Mouse (Mus musculus): ENCODE results near the gene Zbtb32. TPM values are rescaled to one million over a fixed set of nuclear protein-coding genes. Genes with fewer than 3 reads are reported as not detected.

Zbtb32 gene
- polyA plus RNA-seq, 1 experiment from 2014 or later, result 0.77 TPM

- Histone ChIP-seq H3K4me1 (ENCODE audit: insufficient read depth, low read length) (peaks cover 21% of the 10 kb centered on the region), H3K27me3 (ENCODE audit: insufficient read depth, low read length) (no peaks in the 10 kb centered on the region), H3K36me3 (ENCODE audit: insufficient read depth, low read length) (peaks cover 39% of the 10 kb centered on the region), H3K9me3 (ENCODE audit: low read length) (no peaks in the 10 kb centered on the region), H3K4me3 (ENCODE audit: low read length) (peak within 1 kb of the TSS; percentile 76), H3K4me2 (replicated peaks; ENCODE audit: low read depth, low read length) (peak within 1 kb of the TSS; percentile 95), H3K9ac (replicated peaks; ENCODE audit: low read length) (peak within 1 kb of the TSS; percentile 87), H3K27ac (ENCODE audit: low read length) (peak within 1 kb of the TSS; percentile 99)
- 1% methylated on average over 44 of the region's 44 CpGs for WGBS
- ATAC-seq (ENCODE audit: low FRiP score, low TSS enrichment), result peak; percentile 95
These were observed 46.3 kb downstream of the Zbtb32 start, which contains the start of the genes Hspb6 and Proser3 for GRCm38 (mm10) chr7:30552102-30553020. TSS of gene Hspb6 (plus strand) at chr7:30552178. TSS of gene Proser3 (minus strand) at chr7:30552299.

GRCm38 (mm10) chr7:30551445-30552101 lies 47.1 kb downstream of the Zbtb32 start:
- peak overlapping the region; percentile 76 for H3K4me3 ChIP-seq (ENCODE audit: low read length)
- H3K36me3 ChIP-seq (ENCODE audit: insufficient read depth, low read length), result peaks cover 37% of the 10 kb centered on the region
- peak; percentile 66 for ATAC-seq (ENCODE audit: low FRiP score, low TSS enrichment)
- no peaks in the 10 kb centered on the region for H3K9me3 ChIP-seq (ENCODE audit: low read length)
- H3K4me1 ChIP-seq (ENCODE audit: insufficient read depth, low read length), result peaks cover 21% of the 10 kb centered on the region
- no peaks in the 10 kb centered on the region for H3K27me3 ChIP-seq (ENCODE audit: insufficient read depth, low read length)
- peak overlapping the region; percentile 99 for H3K27ac ChIP-seq (ENCODE audit: low read length)
- 3% methylated on average over 10 of the region's 10 CpGs for WGBS
- H3K4me2 ChIP-seq (replicated peaks; ENCODE audit: low read depth, low read length), result peak overlapping the region; percentile 95
- H3K9ac ChIP-seq (replicated peaks; ENCODE audit: low read length), result peak overlapping the region; percentile 87

GRCm38 (mm10) chr7:30550603-30551002 lies 48.1 kb downstream of the Zbtb32 start:
- H3K9ac ChIP-seq (replicated peaks; ENCODE audit: low read length), result no peak overlapping the region
- H3K9me3 ChIP-seq (ENCODE audit: low read length), result no peaks in the 10 kb centered on the region
- 100% methylated on average over 1 of the region's 1 CpGs for WGBS
- H3K4me1 ChIP-seq (ENCODE audit: insufficient read depth, low read length), result peaks cover 21% of the 10 kb centered on the region
- no peak overlapping the region for H3K4me2 ChIP-seq (replicated peaks; ENCODE audit: low read depth, low read length)
- ATAC-seq (ENCODE audit: low FRiP score, low TSS enrichment), result no peak
- no peak overlapping the region for H3K4me3 ChIP-seq (ENCODE audit: low read length)
- no peak overlapping the region for H3K27ac ChIP-seq (ENCODE audit: low read length)
- H3K27me3 ChIP-seq (ENCODE audit: insufficient read depth, low read length), result no peaks in the 10 kb centered on the region
- peaks cover 37% of the 10 kb centered on the region for H3K36me3 ChIP-seq (ENCODE audit: insufficient read depth, low read length)

- H3K4me2 ChIP-seq (replicated peaks; ENCODE audit: low read depth, low read length), result no peak overlapping the region
- no peak overlapping the region for H3K9ac ChIP-seq (replicated peaks; ENCODE audit: low read length)
- H3K27ac ChIP-seq (ENCODE audit: low read length), result no peak overlapping the region
- WGBS, result 83% methylated on average over 2 of the region's 2 CpGs
- no peak overlapping the region for H3K4me3 ChIP-seq (ENCODE audit: low read length)
- H3K36me3 ChIP-seq (ENCODE audit: insufficient read depth, low read length), result peaks cover 32% of the 10 kb centered on the region
- peaks cover 21% of the 10 kb centered on the region for H3K4me1 ChIP-seq (ENCODE audit: insufficient read depth, low read length)
- ATAC-seq (ENCODE audit: low FRiP score, low TSS enrichment), result no peak
- no peaks in the 10 kb centered on the region for H3K9me3 ChIP-seq (ENCODE audit: low read length)
- H3K27me3 ChIP-seq (ENCODE audit: insufficient read depth, low read length), result no peaks in the 10 kb centered on the region
These were observed 48.8 kb downstream of the Zbtb32 start for GRCm38 (mm10) chr7:30549880-30550279.

- no peak overlapping the region for H3K27ac ChIP-seq (ENCODE audit: low read length)
- ATAC-seq (ENCODE audit: low FRiP score, low TSS enrichment), result no peak
- H3K9me3 ChIP-seq (ENCODE audit: low read length), result no peaks in the 10 kb centered on the region
- H3K4me2 ChIP-seq (replicated peaks; ENCODE audit: low read depth, low read length), result no peak overlapping the region
- no peaks in the 10 kb centered on the region for H3K27me3 ChIP-seq (ENCODE audit: insufficient read depth, low read length)
- WGBS, result 89% methylated on average over 2 of the region's 2 CpGs
- H3K9ac ChIP-seq (replicated peaks; ENCODE audit: low read length), result no peak overlapping the region
- peaks cover 42% of the 10 kb centered on the region for H3K36me3 ChIP-seq (ENCODE audit: insufficient read depth, low read length)
- no peaks in the 10 kb centered on the region for H3K4me1 ChIP-seq (ENCODE audit: insufficient read depth, low read length)
- H3K4me3 ChIP-seq (ENCODE audit: low read length), result no peak overlapping the region
These were observed 54.4 kb downstream of the Zbtb32 start for GRCm38 (mm10) chr7:30544327-30544726.

- Histone ChIP-seq H3K4me1 (ENCODE audit: insufficient read depth, low read length) (peaks cover 3% of the 10 kb centered on the region; the same call in 1 of the 2 replicates), H3K9ac (replicated peaks; ENCODE audit: low read length) (no peak overlapping the region), H3K36me3 (ENCODE audit: insufficient read depth, low read length) (peaks cover 31% of the 10 kb centered on the region), H3K27ac (ENCODE audit: low read length) (no peak overlapping the region), H3K9me3 (ENCODE audit: low read length) (no peaks in the 10 kb centered on the region), H3K27me3 (ENCODE audit: insufficient read depth, low read length) (no peaks in the 10 kb centered on the region), H3K4me3 (ENCODE audit: low read length) (no peak overlapping the region), H3K4me2 (replicated peaks; ENCODE audit: low read depth, low read length) (no peak overlapping the region)
- 93% methylated on average over 7 of the region's 7 CpGs for WGBS
- ATAC-seq (ENCODE audit: low FRiP score, low TSS enrichment), result no peak
These were observed 58.1 kb downstream of the Zbtb32 start for GRCm38 (mm10) chr7:30540572-30540971.

Small RNA genes within 50 kb of the gene (microRNA-seq; reads per million reads assigned to microRNA genes)
- gene Gm38670 (1.6 reads per million, percentile 3 among the genes with 10 or more reads in this experiment), gene Mir3569 (1.4 reads per million)

Other genes with a start within 250 kb of the Zbtb32 start
- gene Lrfn3, start 236.1 kb downstream of the Zbtb32 start, polyA plus RNA-seq (2015; fragmentation: Nextera tagmentation; extraction: Ambion mirVana), result 6.8 and 8.3 TPM in 2 replicates
- 29.3 and 31.4 TPM in 2 replicates for gene Tyrobp, start 185.1 kb downstream of the Zbtb32 start, polyA plus RNA-seq (2015; fragmentation: Nextera tagmentation; extraction: Ambion mirVana)
- gene Hcst, start 179.1 kb downstream of the Zbtb32 start, polyA plus RNA-seq (2015; fragmentation: Nextera tagmentation; extraction: Ambion mirVana), result 0.63 and 0.84 TPM in 2 replicates
- gene Nfkbid, start 177.2 kb downstream of the Zbtb32 start, polyA plus RNA-seq (2015; fragmentation: Nextera tagmentation; extraction: Ambion mirVana), result 1.6 and 2.0 TPM in 2 replicates
- gene Aplp1, start 153.4 kb downstream of the Zbtb32 start, polyA plus RNA-seq (2015; fragmentation: Nextera tagmentation; extraction: Ambion mirVana), result 27.9 and 31.5 TPM in 2 replicates
- gene Kirrel2, start 141.2 kb downstream of the Zbtb32 start, polyA plus RNA-seq (2015; fragmentation: Nextera tagmentation; extraction: Ambion mirVana), result 0.78 and 1.1 TPM in 2 replicates
- gene Nphs1, start 140.6 kb downstream of the Zbtb32 start, polyA plus RNA-seq (2015; fragmentation: Nextera tagmentation; extraction: Ambion mirVana), result 5.4 and 5.5 TPM in 2 replicates
- gene Prodh2, start 105.3 kb downstream of the Zbtb32 start, polyA plus RNA-seq (2015; fragmentation: Nextera tagmentation; extraction: Ambion mirVana), result 21.1 and 27.6 TPM in 2 replicates
- gene Arhgap33, start 63.8 kb downstream of the Zbtb32 start, polyA plus RNA-seq (2015; fragmentation: Nextera tagmentation; extraction: Ambion mirVana), result 12.0 and 14.9 TPM in 2 replicates
- 18.0 and 20.6 TPM in 2 replicates for gene Hspb6, start 46.7 kb downstream of the Zbtb32 start, polyA plus RNA-seq (2015; fragmentation: Nextera tagmentation; extraction: Ambion mirVana)
- 12.0 and 16.6 TPM in 2 replicates for gene Proser3, start 46.6 kb downstream of the Zbtb32 start, polyA plus RNA-seq (2015; fragmentation: Nextera tagmentation; extraction: Ambion mirVana)
- gene Lin37, start 39.1 kb downstream of the Zbtb32 start, polyA plus RNA-seq (2015; fragmentation: Nextera tagmentation; extraction: Ambion mirVana), result 47.0 and 48.1 TPM in 2 replicates
- 91.6 and 99.4 TPM in 2 replicates for gene U2af1l4, start 35.6 kb downstream of the Zbtb32 start, polyA plus RNA-seq (2015; fragmentation: Nextera tagmentation; extraction: Ambion mirVana)
- gene Gm49396, start 35.6 kb downstream of the Zbtb32 start, polyA plus RNA-seq (2015; fragmentation: Nextera tagmentation; extraction: Ambion mirVana), result 18.2 and 18.9 TPM in 2 replicates
- 142 and 148 TPM in 2 replicates for gene Psenen, start 35.3 kb downstream of the Zbtb32 start, polyA plus RNA-seq (2015; fragmentation: Nextera tagmentation; extraction: Ambion mirVana)
- 6.0 and 8.7 TPM in 2 replicates for gene Igflr1, start 33.5 kb downstream of the Zbtb32 start, polyA plus RNA-seq (2015; fragmentation: Nextera tagmentation; extraction: Ambion mirVana)
- gene Kmt2b, start 10.2 kb downstream of the Zbtb32 start, polyA plus RNA-seq (2015; fragmentation: Nextera tagmentation; extraction: Ambion mirVana), result 7.8 and 9.0 TPM in 2 replicates
- 7.9 and 13.0 TPM in 2 replicates for gene Upk1a, start 13.9 kb upstream of the Zbtb32 start, polyA plus RNA-seq (2015; fragmentation: Nextera tagmentation; extraction: Ambion mirVana)
- gene Cox6b1, start 27.2 kb upstream of the Zbtb32 start, polyA plus RNA-seq (2015; fragmentation: Nextera tagmentation; extraction: Ambion mirVana), result 1,049 TPM in 2 replicates
- not detected in 2 replicates for gene Etv2, start 36.9 kb upstream of the Zbtb32 start, polyA plus RNA-seq (2015; fragmentation: Nextera tagmentation; extraction: Ambion mirVana)
- 111 and 119 TPM in 2 replicates for gene Rbm42, start 51.4 kb upstream of the Zbtb32 start, polyA plus RNA-seq (2015; fragmentation: Nextera tagmentation; extraction: Ambion mirVana)
- gene Haus5, start 66.1 kb upstream of the Zbtb32 start, polyA plus RNA-seq (2015; fragmentation: Nextera tagmentation; extraction: Ambion mirVana), result 59.4 and 67.0 TPM in 2 replicates
- not detected in 2 replicates for gene Pmis2, start 72.7 kb upstream of the Zbtb32 start, polyA plus RNA-seq (2015; fragmentation: Nextera tagmentation; extraction: Ambion mirVana)
- gene 2200002J24Rik, start 100.0 kb upstream of the Zbtb32 start, polyA plus RNA-seq (2015; fragmentation: Nextera tagmentation; extraction: Ambion mirVana), result 0.40 and 0.51 TPM in 2 replicates
- 2.1 and 3.2 TPM in 2 replicates for gene Atp4a, start 113.3 kb upstream of the Zbtb32 start, polyA plus RNA-seq (2015; fragmentation: Nextera tagmentation; extraction: Ambion mirVana)
- gene Tmem147, start 130.6 kb upstream of the Zbtb32 start, polyA plus RNA-seq (2015; fragmentation: Nextera tagmentation; extraction: Ambion mirVana), result 209 and 225 TPM in 2 replicates
- 0.21 and 0.45 TPM in 2 replicates for gene Gapdhs, start 144.8 kb upstream of the Zbtb32 start, polyA plus RNA-seq (2015; fragmentation: Nextera tagmentation; extraction: Ambion mirVana)
- 1.7 and 2.3 TPM in 2 replicates for gene Sbsn, start 152.6 kb upstream of the Zbtb32 start, polyA plus RNA-seq (2015; fragmentation: Nextera tagmentation; extraction: Ambion mirVana)
- 0.89 and 1.2 TPM in 2 replicates for gene Dmkn, start 164.8 kb upstream of the Zbtb32 start, polyA plus RNA-seq (2015; fragmentation: Nextera tagmentation; extraction: Ambion mirVana)
- gene Krtdap, start 189.0 kb upstream of the Zbtb32 start, polyA plus RNA-seq (2015; fragmentation: Nextera tagmentation; extraction: Ambion mirVana), result 1.0 and 1.5 TPM in 2 replicates
- 0.28 and 0.30 TPM in 2 replicates for gene Ffar2, start 224.9 kb upstream of the Zbtb32 start, polyA plus RNA-seq (2015; fragmentation: Nextera tagmentation; extraction: Ambion mirVana)